Comparison of ENCODE assay signal across 8 mouse cellular contexts in the genomic region with DNA sequence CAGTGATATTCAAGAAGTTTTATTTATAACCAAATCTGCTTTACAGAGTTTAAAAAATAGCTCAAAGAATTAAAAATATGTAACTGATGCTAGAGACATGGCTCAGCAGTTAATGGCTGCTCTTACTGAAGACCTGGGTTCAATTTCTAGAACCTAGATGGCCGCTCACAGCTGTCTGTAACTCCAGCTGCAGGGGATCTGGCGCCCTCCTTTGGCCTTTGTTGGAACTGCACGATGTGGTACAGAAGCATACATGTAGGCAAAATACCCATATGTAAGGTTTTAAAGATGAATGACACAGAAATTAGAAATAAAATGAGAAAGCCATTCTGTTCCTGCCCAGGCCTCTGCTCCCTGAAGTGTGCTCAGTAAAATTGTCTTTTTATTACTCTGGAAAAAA. TPM values are rescaled to one million over a fixed set of nuclear protein-coding genes. Genes with fewer than 3 reads are reported as not detected.
DNase-seq lines count a peak whose midpoint lies in the region; ATAC-seq and TF ChIP-seq lines count a peak whose summit lies in the region.

No protein-coding gene starts in this region.

- H3K9ac ChIP-seq in kidney, embryonic 16.5 days (replicated peaks; ENCODE audit: low read length), result no peak overlapping the region

- ATAC-seq in kidney, embryonic 16.5 days (ENCODE audit: low FRiP score, low TSS enrichment), result no peak
- peak; percentile 44 for ATAC-seq in Patski
- peak; percentile 94 for ATAC-seq in common myeloid progenitor, adult 5-6 weeks (replicated peaks; ENCODE audit: low read depth, poor library complexity, severe bottlenecking)

- CTCF ChIA-PET in Patski (lab: Charles Lee), result interaction anchor here (0.7 to 2.4 kb wide), 6 partner anchors 9 to 114 kb away, joined by 3 to 19 read pairs (median 4); no protein-coding TSS in a partner anchor

- no peaks in the 10 kb centered on the region for H3K4me1 ChIP-seq in kidney, embryonic 16.5 days (ENCODE audit: insufficient read depth, low read length)

- no peaks in the 10 kb centered on the region for H3K27me3 ChIP-seq in kidney, embryonic 16.5 days (ENCODE audit: insufficient read depth, low read length)
- H3K27me3 ChIP-seq in Patski, result no peaks in the 10 kb centered on the region

- no peak overlapping the region for H3K4me2 ChIP-seq in kidney, embryonic 16.5 days (replicated peaks; ENCODE audit: low read depth, low read length)

- no peak overlapping the region for H3K4me3 ChIP-seq in kidney, embryonic 16.5 days (ENCODE audit: low read length)
- H3K4me3 ChIP-seq in left cerebral cortex, adult 2 months, result no peak overlapping the region

- 9% methylated on average over 3 of the region's 3 CpGs for WGBS in kidney, embryonic 16.5 days

- H3K9me3 ChIP-seq in kidney, embryonic 16.5 days (ENCODE audit: low read length), result no peaks in the 10 kb centered on the region

- no peak overlapping the region for H3K27ac ChIP-seq in kidney, embryonic 16.5 days (ENCODE audit: low read length)
- no peak overlapping the region for H3K27ac ChIP-seq in left cerebral cortex, adult 2 months

- in situ Hi-C loops in Patski (cut with MboI; ENCODE audit: low pct_unique_long_range_greater_than_20kb), result no loop called here

- TF ChIP-seq CTCF in Patski (IDR thresholded peaks at IDR 0.05), result peak; percentile 80
- peak; percentile 63 for TF ChIP-seq CTCF in left cerebral cortex, adult 2 months (IDR thresholded peaks at IDR 0.05)

- H3K36me3 ChIP-seq in kidney, embryonic 16.5 days (ENCODE audit: insufficient read depth, low read length), result no peaks in the 10 kb centered on the region

- peak; percentile 74 for DNase-seq in kidney, adult 18-20 months
- no peak for DNase-seq in Patski (ENCODE audit: low read depth, low spot score)
- peak; percentile 55 to 67 for DNase-seq in heart, postnatal 14 days
- peak; percentile 37 to 40 for DNase-seq in left cerebral cortex, adult 2 months (ENCODE audit: extremely low spot score in 1 of 2, low spot score in 2 of 2)
- peak; percentile 16 to 61 for DNase-seq in monocyte, adult 2 months (ENCODE audit: low read depth in 1 of 2, low spot score in 2 of 2)
- peak; percentile 41 to 77 for DNase-seq in thymus, postnatal 10 days (ENCODE audit: low spot score in 2 of 2)

- intact Hi-C loops in heart, postnatal 14 days (cut with DNase I), result no loop called here
- intact Hi-C loops in left cerebral cortex, adult 2 months (cut with DNase I), result no loop called here

- POLR2A ChIA-PET in Patski (lab: Charles Lee), result interaction anchor here (0.6 kb wide), 1 partner anchor 281 kb away, joined by 3 read pairs; no protein-coding TSS in a partner anchor

RNA-seq across cellular contexts. Expression of gene Ero1lb, which starts 23.3 kb away (rescaled TPM):
- 8.4 and 8.8 TPM in 2 replicates for polyA plus RNA-seq in kidney, embryonic 16.5 days (2015; fragmentation: Nextera tagmentation; extraction: Ambion mirVana)
- polyA plus RNA-seq in Patski (2021), result 7.1 TPM
- 8.8 and 9.0 TPM in 2 replicates for total RNA-seq in common myeloid progenitor, adult 5-6 weeks (2017)
- total RNA-seq in heart, postnatal 14 days (2021), result 1 to 10 TPM; 1.9 to 2.5 TPM
- 10 to 100 TPM; 14.5 to 15.2 TPM for total RNA-seq in left cerebral cortex, adult 2 months (2021)
